Mouse (Mus musculus): Measurements from ENCODE around the gene Ak1.

DNA sequence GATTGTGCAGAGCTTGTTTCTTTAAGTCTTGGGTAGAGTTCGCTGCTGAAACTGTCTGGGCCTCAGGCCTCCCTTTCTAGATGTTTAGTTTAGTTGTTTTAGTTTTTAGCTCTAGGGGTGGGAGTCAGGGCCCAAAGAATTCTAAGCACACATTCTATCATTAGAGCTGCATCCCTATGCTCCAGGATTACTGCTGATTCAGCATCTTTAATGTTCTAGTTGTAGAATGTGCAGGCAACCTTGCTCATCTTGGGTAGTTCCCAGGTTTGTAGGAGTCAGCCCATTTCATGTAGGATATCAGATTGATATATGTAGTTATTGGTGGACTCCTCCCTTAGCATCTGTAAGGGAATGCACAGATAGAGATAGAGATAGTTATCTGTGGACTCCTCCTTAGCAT, 4.4 kb upstream of the Ak1 start:
- TF ChIP-seq CTCF (IDR thresholded peaks at IDR 0.05; ENCODE audit: control insufficient read depth, insufficient read depth, low read length) (no peak), POLR2A (IDR thresholded peaks at IDR 0.05; ENCODE audit: borderline replicate concordance, control insufficient read depth, low read depth, low read length) (no peak)
